Mouse (Mus musculus) frontal cortex, postnatal 14 days (tissue): Measurements from ENCODE around the gene Ang.

Source experiments
- DNase-seq, 2 experiments: peaks; one replicate each; pipeline ENCODE4 v3.0.0; 2022; ENCODE audit warnings: low spot score in 2 of 2

Ang gene

GRCm38 (mm10) chr14:51088970-51089673, 1.8 kb upstream of the Ang start:
- DNase-seq: peak; percentile 95 to 98

GRCm38 (mm10) chr14:51089674-51090076, 1.3 kb upstream of the Ang start:
- no peak for DNase-seq

DNA sequence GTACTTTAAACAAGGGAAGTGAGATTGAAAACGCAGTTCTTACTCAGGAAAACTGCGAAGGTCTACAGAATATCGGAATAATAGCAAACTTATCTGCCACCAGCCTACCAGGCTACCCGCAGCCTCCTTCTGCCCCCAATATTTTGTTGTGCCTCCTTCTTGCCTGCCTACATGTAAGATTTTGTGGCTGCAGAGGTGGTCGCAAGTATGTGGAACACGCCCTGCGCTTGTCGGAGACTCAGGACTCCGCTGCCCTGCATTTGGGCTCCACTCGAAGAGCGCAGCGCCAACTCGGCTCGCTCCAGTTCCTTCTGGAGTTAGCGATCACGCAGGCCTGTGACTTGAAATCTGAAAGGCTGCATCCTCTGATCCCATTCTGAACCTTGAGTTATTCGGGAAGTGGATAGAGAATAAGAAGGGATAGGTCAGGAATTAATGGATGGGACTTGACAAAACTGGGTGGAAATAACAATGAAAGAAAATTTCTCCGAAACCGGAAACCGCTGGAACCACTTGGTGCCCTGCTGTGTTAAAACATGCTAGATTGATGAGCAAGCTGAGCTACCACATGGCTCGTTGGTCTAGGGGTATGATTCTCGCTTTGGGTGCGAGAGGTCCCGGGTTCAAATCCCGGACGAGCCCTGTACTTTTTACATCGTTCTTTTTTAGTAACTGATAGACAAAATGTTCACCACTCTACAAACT, 721 bp upstream of the Ang start:
- peak; percentile 69 to 84 for DNase-seq

DNA sequence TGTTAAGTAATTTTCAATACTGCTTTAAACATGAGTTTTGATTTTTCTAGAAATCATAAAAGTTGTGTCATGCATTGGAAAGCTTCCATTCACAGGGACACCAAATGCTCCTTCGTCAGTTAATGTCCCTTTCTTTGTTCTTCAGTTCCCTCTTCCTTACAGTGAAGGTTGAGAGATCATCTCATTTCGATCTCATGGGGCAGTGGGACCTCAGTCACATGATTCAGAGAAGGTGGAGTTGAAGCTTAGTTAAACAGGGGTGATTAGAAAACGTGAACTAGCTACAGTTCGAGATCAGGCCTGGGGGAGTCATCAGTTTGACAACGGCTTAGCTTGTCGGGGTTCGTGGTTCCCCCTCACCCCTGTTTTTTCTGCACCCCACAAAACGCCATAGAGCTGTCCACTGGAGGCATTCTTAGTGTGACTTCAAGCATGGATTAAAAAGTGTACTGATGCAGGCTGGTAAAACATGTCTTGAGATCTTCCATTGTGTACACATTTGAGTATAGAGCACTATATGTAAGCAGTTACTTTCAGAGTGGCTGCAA, 1.2 kb downstream of the Ang start:
- no peak for DNase-seq

GRCm38 (mm10) chr14:51093496-51093895, 2.5 kb downstream of the Ang start:
- DNase-seq: no peak

DNA sequence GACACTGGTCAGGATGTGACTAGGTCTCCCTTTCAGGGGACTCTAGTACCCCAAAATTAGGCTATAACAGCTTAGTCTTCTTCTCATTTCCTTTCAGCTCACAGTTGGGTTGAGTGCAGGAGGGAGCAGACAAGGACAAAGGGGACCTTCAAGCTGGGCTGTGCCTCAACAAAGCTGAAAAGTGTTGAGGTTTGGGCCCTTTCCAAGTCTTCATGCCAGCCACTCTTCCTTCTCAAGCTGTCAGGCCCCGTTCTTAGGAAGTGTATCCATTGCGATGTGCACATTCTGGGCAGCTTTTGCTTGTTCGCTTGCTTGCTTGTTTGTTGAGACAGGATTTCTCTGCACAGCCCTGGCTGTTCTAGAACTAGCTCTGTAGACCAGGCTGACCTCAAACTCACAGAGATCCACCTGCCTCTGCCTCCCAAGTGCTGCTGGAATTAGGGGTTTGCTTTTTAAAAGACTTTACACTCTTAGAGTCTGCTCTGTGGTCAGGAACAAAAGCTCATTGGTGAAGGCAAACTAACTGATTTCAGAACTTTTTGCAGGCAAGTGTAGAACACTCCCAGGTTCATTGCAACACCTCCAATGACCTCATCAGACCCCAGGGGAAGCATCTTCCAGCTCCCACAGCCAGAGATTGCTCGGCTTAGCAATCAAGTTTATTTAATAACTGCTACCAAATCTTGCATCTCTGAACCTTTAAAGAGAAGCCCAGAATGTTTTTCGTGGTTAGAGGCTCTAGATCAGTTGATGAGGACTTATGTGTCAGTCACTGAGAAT, 3.3 kb downstream of the Ang start:
- no peak for DNase-seq

DNA sequence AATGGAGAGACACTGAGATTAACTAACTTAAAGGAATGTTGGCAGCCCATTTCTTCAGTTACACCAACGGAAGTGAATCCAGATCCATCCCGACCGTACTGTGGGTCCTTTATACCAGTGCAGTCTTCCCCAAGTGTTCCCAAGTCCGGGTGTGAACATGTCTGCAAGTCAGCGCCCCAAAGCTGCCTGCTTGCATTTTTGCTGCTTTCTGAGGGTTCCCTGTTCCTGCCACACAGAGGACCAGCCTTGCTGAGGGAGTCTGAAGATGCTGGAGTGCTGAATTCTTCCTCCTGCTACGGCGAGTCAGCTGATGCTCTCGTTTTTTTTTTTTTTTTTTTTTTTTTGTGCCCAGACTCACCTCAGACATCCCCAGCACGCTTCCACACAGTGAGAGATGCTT, 4.0 kb downstream of the Ang start:
- no peak for DNase-seq

- no peak for DNase-seq
Observed at GRCm38 (mm10) chr14:51095736-51096524, 5.0 kb downstream of the Ang start.

DNA sequence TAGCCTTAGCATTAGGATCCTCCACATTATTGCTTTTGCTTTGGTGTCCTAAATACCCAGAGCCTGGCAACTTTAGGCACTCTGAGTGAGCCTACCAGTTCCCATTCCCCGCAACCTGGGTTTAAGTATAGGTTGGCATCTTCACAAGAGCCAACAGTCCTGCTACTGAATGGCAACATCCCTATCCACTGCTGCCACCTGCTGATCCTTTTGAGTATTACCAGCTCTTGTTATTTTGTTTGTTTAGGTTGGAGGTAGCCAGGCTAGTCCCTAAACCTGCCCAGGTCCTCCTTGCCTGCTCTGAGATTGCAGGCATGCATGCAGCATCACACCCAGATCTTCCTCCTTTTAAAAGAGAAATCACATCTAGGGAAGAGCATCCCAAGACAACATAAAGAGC, 7.3 kb downstream of the Ang start:
- peak in 1 of 2 experiments; percentile 80 for DNase-seq

- DNase-seq: no peak
Observed at GRCm38 (mm10) chr14:51098921-51099320, 8.0 kb downstream of the Ang start.

DNA sequence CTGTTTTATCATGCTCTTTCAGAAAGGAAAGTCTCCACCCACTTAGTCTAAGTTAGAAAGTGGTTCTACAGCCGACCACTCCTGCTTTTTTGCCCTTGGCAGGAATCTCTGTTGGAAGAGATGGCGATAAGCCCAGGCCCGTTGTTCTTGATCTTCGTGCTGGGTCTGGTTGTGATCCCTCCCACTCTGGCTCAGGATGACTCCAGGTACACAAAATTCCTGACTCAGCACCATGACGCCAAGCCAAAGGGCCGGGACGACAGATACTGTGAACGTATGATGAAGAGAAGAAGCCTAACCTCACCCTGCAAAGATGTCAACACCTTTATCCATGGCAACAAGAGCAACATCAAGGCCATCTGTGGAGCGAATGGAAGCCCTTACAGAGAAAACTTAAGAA, 10.3 kb downstream of the Ang start:
- DNase-seq: no peak

- peak in 1 of 2 experiments; percentile 67 for DNase-seq
Observed at GRCm38 (mm10) chr14:51103217-51103616, 12.3 kb downstream of the Ang start.

GRCm38 (mm10) chr14:51104366-51104765, 13.4 kb downstream of the Ang start:
- DNase-seq: no peak

DNA sequence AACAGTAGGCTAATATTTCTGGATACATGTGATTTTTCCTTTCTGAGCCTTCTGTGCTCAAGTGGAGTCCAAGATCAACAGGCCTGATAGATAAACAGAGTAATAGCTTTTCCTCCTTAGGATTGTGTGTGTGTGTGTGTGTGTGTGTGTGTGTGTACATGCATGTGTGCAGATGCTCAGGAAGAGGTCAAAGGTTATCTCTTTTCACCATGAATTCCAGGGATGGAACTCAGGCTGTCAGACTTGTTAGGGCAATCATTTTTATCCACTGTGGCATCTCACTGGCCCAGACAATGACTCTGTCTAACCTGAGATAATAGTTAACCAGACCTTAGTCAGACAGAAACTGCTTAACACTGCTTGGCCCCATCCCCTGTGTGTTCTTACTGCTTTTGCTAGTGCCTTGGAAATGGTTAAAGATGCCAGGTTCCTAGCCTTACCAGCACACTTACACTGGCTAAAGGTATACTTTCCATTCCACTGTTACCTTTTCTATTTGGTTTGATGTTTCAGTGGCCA, 15.6 kb downstream of the Ang start:
- no peak for DNase-seq

GRCm38 (mm10) chr14:51111966-51112365, 21.0 kb downstream of the Ang start:
- DNase-seq: no peak

DNA sequence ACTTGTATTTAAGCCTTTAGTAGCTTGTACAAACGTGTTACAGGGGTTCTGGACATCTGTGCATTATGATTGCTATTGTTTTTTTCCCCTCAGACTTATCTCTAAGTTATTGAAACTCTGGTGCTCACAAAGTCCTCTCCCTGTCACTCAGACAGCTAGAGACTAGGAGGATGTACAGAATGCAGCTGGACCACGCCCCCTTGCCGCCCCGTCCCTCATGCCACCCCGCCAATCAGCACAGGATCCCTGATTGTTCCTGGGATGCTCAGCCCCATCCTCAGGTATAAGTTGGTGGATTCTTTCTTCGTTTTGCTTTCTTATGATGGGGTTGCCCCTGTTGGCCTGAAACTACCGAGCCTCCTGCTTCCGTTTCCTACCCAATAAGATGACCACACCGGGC, 22.5 kb downstream of the Ang start:
- DNase-seq: no peak

- no peak for DNase-seq
Observed at GRCm38 (mm10) chr14:51113916-51114560, 23.1 kb downstream of the Ang start, which contains the start of gene Eddm3b. Gene Eddm3b (plus strand): TSS chr14:51114426.

DNA sequence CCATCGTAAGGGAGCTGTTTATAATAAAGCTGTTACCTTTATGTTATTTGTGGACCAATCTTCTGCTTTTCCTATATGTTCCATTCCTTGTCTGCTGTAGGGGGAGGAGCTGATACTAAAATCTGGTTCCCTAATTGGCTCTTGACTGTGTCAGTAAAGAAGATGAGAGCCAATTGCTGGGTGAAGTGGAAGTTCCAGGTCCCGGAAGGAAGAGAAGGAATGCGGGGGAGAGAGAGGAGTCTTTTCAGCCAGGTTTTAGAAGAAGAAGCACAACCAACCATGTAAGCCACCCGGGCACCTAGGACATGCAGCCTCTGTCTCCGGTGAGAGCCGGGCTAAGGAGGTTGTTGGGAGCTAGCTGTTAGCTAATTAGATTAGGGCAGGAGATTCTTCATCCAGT, 34.7 kb downstream of the Ang start:
- no peak for DNase-seq

DNA sequence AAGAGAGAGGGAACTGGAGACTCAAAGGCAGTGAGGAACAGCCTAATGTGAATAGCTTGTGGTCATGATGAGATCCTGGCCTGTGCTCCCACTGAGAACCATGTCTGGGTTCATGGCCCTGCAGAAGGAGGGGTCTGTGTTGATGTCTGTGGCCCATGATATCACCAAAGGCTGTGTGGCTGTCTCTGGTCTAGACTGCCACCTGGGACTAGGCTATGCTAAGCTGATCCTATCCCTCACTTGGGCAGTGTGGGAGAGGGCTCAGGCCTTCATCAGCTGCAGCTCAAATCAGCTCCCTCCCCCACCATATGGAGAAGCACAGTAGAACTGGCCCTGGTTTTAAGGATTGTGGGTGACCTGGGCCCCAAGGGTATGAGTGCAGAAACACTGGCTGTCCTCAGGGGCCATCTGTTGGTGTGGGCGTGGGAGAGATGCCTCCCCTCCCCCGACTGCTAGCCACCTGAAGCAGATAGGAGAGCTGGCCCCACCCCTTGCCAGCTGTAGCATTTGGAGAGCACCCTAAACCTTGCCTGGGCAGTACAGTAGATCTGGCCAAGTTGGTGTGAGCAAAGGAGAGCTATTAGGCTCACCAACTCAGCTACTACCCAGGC, 36.8 kb downstream of the Ang start:
- no peak for DNase-seq
